8 mouse cellular contexts compared by ENCODE assay signal in genomic region chr11:120307566-120308430, GRCm38 (mm10). TPM values are rescaled to one million over a fixed set of nuclear protein-coding genes. Genes with fewer than 3 reads are reported as not detected.
A peak's percentile ranks its signal among the peaks of the same experiment; 100 is the strongest.
DNase-seq lines count a peak whose midpoint lies in the region; ATAC-seq and TF ChIP-seq lines count a peak whose summit lies in the region.

No protein-coding gene starts in this region.

- H3K9me3 ChIP-seq in heart, embryonic 15.5 days (replicated peaks), result no peaks in the 10 kb centered on the region
- no peaks in the 10 kb centered on the region for H3K9me3 ChIP-seq in liver, embryonic 14.5 days (ENCODE audit: control insufficient read depth, low read length)
- no peaks in the 10 kb centered on the region for H3K9me3 ChIP-seq in neural tube, embryonic 13.5 days

- TF ChIP-seq POLR2A in bone marrow, adult 2 months (IDR thresholded peaks at IDR 0.05; ENCODE audit: borderline replicate concordance, control insufficient read depth, low read depth, low read length), result no peak
- TF ChIP-seq POLR2A in testis, adult 2 months (IDR thresholded peaks at IDR 0.05; ENCODE audit: control insufficient read depth, low read depth, low read length), result no peak

- H3K4me1 ChIP-seq in bone marrow, adult 2 months (ENCODE audit: control insufficient read depth, insufficient read depth, low read length), result peaks cover 5% of the 10 kb centered on the region
- H3K4me1 ChIP-seq in heart, embryonic 15.5 days (replicated peaks), result peaks cover 55% of the 10 kb centered on the region
- H3K4me1 ChIP-seq in liver, embryonic 14.5 days (replicated peaks; ENCODE audit: control insufficient read depth in 2 of 2, insufficient read depth in 2 of 2, low read length in 1 of 2), result peaks cover 35 to 45% of the 10 kb centered on the region in 2 experiments
- peaks cover 67% of the 10 kb centered on the region for H3K4me1 ChIP-seq in neural tube, embryonic 13.5 days (replicated peaks)
- H3K4me1 ChIP-seq in testis, adult 2 months (ENCODE audit: control insufficient read depth, insufficient read depth, low read length), result peaks cover 46% of the 10 kb centered on the region

- peak; percentile 94 for DNase-seq in B cell, adult 2 months
- DNase-seq in kidney, postnatal 25 days, result peak; percentile 94 to 99
- peak; percentile 65 to 74 (median 66) for DNase-seq in liver, embryonic 14.5 days (ENCODE audit: low read depth in 3 of 3, low spot score in 3 of 3)

- TF ChIP-seq EP300 in liver, embryonic 14.5 days (IDR thresholded peaks at IDR 0.05; ENCODE audit: low read depth), result no peak

- 9% methylated on average over 19 of the region's 19 CpGs for WGBS in bone marrow, adult 2 months
- 8% methylated on average over 19 of the region's 19 CpGs for WGBS in heart, embryonic 15.5 days
- WGBS in liver, embryonic 14.5 days (ENCODE audit: insufficient replicate concordance), result 4% methylated on average over 19 of the region's 19 CpGs
- 7% methylated on average over 19 of the region's 19 CpGs for WGBS in neural tube, embryonic 13.5 days

- H3K4me3 ChIP-seq in bone marrow, adult 2 months (replicated peaks; ENCODE audit: control insufficient read depth, low read depth, low read length), result no peak overlapping the region
- no peak overlapping the region for H3K4me3 ChIP-seq in heart, embryonic 15.5 days
- no peak overlapping the region for H3K4me3 ChIP-seq in liver, embryonic 14.5 days (ENCODE audit: insufficient read depth in 1 of 2, low read depth in 2 of 2, low read length in 2 of 2)
- no peak overlapping the region for H3K4me3 ChIP-seq in neural tube, embryonic 13.5 days
- no peak overlapping the region for H3K4me3 ChIP-seq in testis, adult 2 months (ENCODE audit: control insufficient read depth, low read depth, low read length)

- no peaks in the 10 kb centered on the region for H3K36me3 ChIP-seq in heart, embryonic 15.5 days
- H3K36me3 ChIP-seq in liver, embryonic 14.5 days (replicated peaks; ENCODE audit: control insufficient read depth, insufficient read depth, low read depth), result no peaks in the 10 kb centered on the region
- H3K36me3 ChIP-seq in neural tube, embryonic 13.5 days, result no peaks in the 10 kb centered on the region
- no peaks in the 10 kb centered on the region for H3K36me3 ChIP-seq in testis, adult 2 months (ENCODE audit: control insufficient read depth, insufficient read depth, low read length)

- H3K9ac ChIP-seq in heart, embryonic 15.5 days, result no peak overlapping the region
- H3K9ac ChIP-seq in liver, embryonic 14.5 days (replicated peaks), result no peak overlapping the region
- no peak overlapping the region; the same call in 1 of the 2 replicates for H3K9ac ChIP-seq in neural tube, embryonic 13.5 days

- TF ChIP-seq CTCF in bone marrow, adult 2 months (IDR thresholded peaks at IDR 0.05; ENCODE audit: control insufficient read depth, insufficient read depth, low read length), result peak; percentile 93
- peak; percentile 97 for TF ChIP-seq CTCF in liver, embryonic 14.5 days (IDR thresholded peaks at IDR 0.05; ENCODE audit: low read depth)
- TF ChIP-seq CTCF in testis, adult 2 months (IDR thresholded peaks at IDR 0.05; ENCODE audit: control insufficient read depth, insufficient read depth, insufficient replicate concordance, low read depth, low read length), result peak; percentile 95

- H3K27me3 ChIP-seq in heart, embryonic 15.5 days, result no peaks in the 10 kb centered on the region
- H3K27me3 ChIP-seq in liver, embryonic 14.5 days (ENCODE audit: control insufficient read depth, insufficient read depth, low read length), result peaks cover 4% of the 10 kb centered on the region; the same call in 1 of the 2 replicates
- peaks cover 11% of the 10 kb centered on the region; the same call in 1 of the 2 replicates for H3K27me3 ChIP-seq in neural tube, embryonic 13.5 days
- H3K27me3 ChIP-seq in testis, adult 2 months (ENCODE audit: control insufficient read depth, insufficient read depth, low read length), result no peaks in the 10 kb centered on the region

- 0 out of 2 replicates have a peak, but pooled peaks have one; percentile 26 for ATAC-seq in erythroblast, adult 5-6 weeks (replicated peaks; ENCODE audit: low FRiP score, poor library complexity, severe bottlenecking)
- ATAC-seq in heart, embryonic 15.5 days (replicated peaks; ENCODE audit: insufficient number of reproducible peaks, insufficient read depth, low FRiP score, low read depth), result no peak
- ATAC-seq in liver, embryonic 14.5 days (ENCODE audit: insufficient read depth), result no peak
- ATAC-seq in neural tube, embryonic 13.5 days (ENCODE audit: low read depth), result no peak

- H3K4me2 ChIP-seq in heart, embryonic 15.5 days, result peak overlapping the region; percentile 16; the same call in 1 of the 2 replicates
- peak overlapping the region; percentile 27; the same call in 1 of the 2 replicates for H3K4me2 ChIP-seq in liver, embryonic 14.5 days (ENCODE audit: low read depth)
- H3K4me2 ChIP-seq in neural tube, embryonic 13.5 days, result no peak overlapping the region; the same call in 1 of the 2 replicates

- no peak overlapping the region for H3K27ac ChIP-seq in bone marrow, adult 2 months (ENCODE audit: control insufficient read depth, insufficient read depth, low read depth, low read length, poor library complexity)
- H3K27ac ChIP-seq in heart, embryonic 15.5 days, result peak overlapping the region; percentile 21; the same call in 1 of the 2 replicates
- no peak overlapping the region for H3K27ac ChIP-seq in liver, embryonic 14.5 days
- peak overlapping the region; percentile 61 for H3K27ac ChIP-seq in neural tube, embryonic 13.5 days (replicated peaks)
- H3K27ac ChIP-seq in testis, adult 2 months (ENCODE audit: control insufficient read depth, insufficient read depth, low read depth, low read length), result no peak overlapping the region

RNA-seq across cellular contexts. Expression of gene Actg1, which starts 40.5 kb away (rescaled TPM):
- polyA plus RNA-seq in bone marrow, adult 2 months (2011; ENCODE audit: insufficient read depth, insufficient read length, low replicate concordance, missing spikeins), result 387 and 760 TPM in 2 replicates
- 637 and 655 TPM in 2 replicates for total RNA-seq in erythroblast, adult 5-6 weeks (2015; ENCODE audit: low replicate concordance)
- 301 and 341 TPM in 2 replicates for total RNA-seq in erythroblast, adult 5-6 weeks (2017; ENCODE audit: low replicate concordance)
- polyA plus RNA-seq in heart, embryonic 15.5 days (2015; fragmentation: Nextera tagmentation; extraction: Ambion mirVana), result 921 and 1,308 TPM in 2 replicates
- polyA plus RNA-seq in liver, embryonic 14.5 days (2012; rRNA removed), result 256 and 265 TPM in 2 replicates
- polyA plus RNA-seq in liver, embryonic 14.5 days (2014; fragmentation: Nextera tagmentation; extraction: Ambion mirVana), result 451 and 544 TPM in 2 replicates
- 3,932 and 3,979 TPM in 2 replicates for polyA plus RNA-seq in neural tube, embryonic 13.5 days (2015; fragmentation: Nextera tagmentation; extraction: Ambion mirVana)
- polyA plus RNA-seq in testis, adult 2 months (2012; rRNA removed), result 670 and 672 TPM in 2 replicates

RNA-seq across cellular contexts. Expression of gene Fscn2, which starts 53.5 kb away (rescaled TPM):
- not detected in 2 replicates for polyA plus RNA-seq in bone marrow, adult 2 months (2011; ENCODE audit: insufficient read depth, insufficient read length, low replicate concordance, missing spikeins)
- not detected in 2 replicates for total RNA-seq in erythroblast, adult 5-6 weeks (2015; ENCODE audit: low replicate concordance)
- total RNA-seq in erythroblast, adult 5-6 weeks (2017; ENCODE audit: low replicate concordance), result not detected in 2 replicates
- 0.42 and 0.66 TPM in 2 replicates for polyA plus RNA-seq in heart, embryonic 15.5 days (2015; fragmentation: Nextera tagmentation; extraction: Ambion mirVana)
- not detected in 2 replicates for polyA plus RNA-seq in liver, embryonic 14.5 days (2012; rRNA removed)
- not detected in 2 replicates for polyA plus RNA-seq in liver, embryonic 14.5 days (2014; fragmentation: Nextera tagmentation; extraction: Ambion mirVana)
- polyA plus RNA-seq in neural tube, embryonic 13.5 days (2015; fragmentation: Nextera tagmentation; extraction: Ambion mirVana), result 1.3 and 1.5 TPM in 2 replicates
- polyA plus RNA-seq in testis, adult 2 months (2012; rRNA removed), result 1.6 and 2.1 TPM in 2 replicates

Comparison
In these comparisons a context has a peak if more than half of its experiments do, and no peak if none do; other contexts are left out.
1. H3K27ac ChIP-seq: peak in heart, embryonic 15.5 days (single experiment) and neural tube, embryonic 13.5 days (single experiment); none in bone marrow, adult 2 months (single experiment), liver, embryonic 14.5 days (single experiment) and testis, adult 2 months (single experiment).
2. Peak in every context shown above with its lines, with median percentiles within 50 percentile points of each other: DNase-seq and CTCF ChIP-seq.